Mouse (Mus musculus) adrenal gland, postnatal 36 days (tissue): ENCODE results near the gene Rpl22. TPM values are rescaled to one million over a fixed set of nuclear protein-coding genes. Genes with fewer than 3 reads are reported as not detected.

Experiments
- DNase-seq, 2 experiments: peaks; one replicate each; pipeline ENCODE4 v3.0.0; 2021; ENCODE audit warnings: mixed read lengths in 1 of 2
- total RNA-seq, 2 experiments: library from RNA; stranded (reverse); gene quantifications; 2 replicates each; pipeline ENCODE4 v1.2.3; 2021

Gene Rpl22
- total RNA-seq, 2 experiments from 2014 or later: 496 to 507 TPM

DNA sequence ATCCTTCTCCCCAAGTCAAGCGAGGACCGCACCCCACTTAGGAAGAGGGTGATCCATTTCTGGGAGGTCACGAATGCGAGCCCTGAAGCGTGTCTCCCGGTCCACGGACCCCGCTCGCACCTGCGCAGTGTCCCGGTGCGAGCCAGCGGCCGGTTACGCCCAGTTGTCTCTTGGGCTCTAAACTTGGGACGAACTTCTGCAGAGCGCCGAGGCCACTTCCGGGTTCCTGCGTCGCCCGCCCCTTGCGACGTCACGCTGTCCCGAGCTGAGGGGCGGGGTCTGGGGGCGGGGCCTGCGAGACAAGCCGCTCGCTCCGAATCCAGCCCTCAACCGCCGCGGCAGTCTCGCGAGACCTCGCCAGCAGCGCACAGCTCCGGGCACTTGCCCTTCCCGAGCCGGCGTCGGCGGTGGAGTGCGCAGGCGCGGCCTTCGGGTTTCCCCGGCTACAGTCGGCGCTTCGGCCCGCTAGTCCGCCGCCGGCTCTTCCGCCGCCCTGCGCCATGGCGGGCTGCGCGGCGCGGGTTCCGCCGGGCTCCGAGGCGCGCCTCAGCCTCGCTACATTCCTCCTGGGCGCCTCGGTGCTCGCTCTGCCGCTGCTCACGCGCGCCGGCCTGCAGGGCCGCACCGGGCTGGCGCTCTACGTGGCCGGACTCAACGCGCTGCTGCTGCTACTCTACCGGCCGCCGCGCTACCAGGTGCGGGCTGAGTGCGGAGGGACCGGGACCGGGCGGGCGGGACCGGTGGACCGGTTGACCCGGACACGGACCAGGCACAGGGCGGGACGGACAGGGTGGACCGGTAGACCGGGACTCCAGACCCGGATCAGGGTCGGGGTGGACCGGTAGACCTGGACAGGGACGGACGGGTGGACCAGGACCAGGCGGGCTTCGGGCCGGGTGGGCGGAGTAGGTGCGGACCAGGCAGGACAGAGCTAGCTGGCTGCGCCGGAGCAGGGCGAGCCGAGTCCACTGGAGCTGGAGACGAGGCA, 28.4 kb upstream of the Rpl22 start, which contains the start of gene Icmt:
Icmt (plus strand) TSS at position 354 of the 988 bp plus-strand sequence.
- peak; percentile 100 for DNase-seq

DNA sequence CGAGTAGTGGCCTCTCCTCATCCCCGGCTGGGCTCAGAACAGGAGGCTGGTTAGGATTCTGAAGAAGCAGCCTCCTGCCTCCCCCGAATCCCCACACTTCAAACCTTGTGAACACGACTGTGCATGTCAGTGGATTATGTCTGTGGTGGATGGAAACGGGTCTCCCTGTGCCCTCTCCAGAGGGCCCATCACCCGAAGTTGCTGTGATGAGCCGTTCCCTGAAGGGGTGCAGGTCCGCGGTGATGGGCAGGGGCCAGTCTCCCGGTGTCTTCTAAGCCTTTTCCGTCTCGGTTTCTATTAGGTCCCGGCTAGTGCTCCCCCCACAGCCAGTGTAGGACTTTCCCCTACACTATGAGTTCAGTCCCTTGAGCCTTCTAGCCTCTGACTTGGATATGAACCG, 26.7 kb upstream of the Rpl22 start:
- DNase-seq: no peak

DNA sequence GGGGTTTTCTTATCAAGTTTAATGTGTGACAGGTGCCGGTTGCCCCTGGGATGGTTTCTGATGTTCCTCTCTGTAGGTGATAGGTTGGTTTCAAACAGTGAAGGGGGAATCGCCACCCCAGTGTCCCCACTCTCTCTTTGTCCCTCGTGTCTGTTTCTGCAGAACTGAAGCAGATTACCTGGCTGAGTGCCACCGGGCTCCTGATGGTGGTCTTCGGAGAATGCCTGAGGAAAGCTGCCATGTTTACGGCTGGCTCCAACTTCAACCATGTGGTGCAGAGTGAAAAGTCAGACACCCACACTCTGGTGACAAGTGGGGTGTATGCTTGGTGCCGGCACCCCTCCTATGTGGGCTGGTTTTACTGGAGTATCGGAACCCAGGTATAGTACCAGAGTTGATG, 25.2 kb upstream of the Rpl22 start:
- no peak for DNase-seq

DNA sequence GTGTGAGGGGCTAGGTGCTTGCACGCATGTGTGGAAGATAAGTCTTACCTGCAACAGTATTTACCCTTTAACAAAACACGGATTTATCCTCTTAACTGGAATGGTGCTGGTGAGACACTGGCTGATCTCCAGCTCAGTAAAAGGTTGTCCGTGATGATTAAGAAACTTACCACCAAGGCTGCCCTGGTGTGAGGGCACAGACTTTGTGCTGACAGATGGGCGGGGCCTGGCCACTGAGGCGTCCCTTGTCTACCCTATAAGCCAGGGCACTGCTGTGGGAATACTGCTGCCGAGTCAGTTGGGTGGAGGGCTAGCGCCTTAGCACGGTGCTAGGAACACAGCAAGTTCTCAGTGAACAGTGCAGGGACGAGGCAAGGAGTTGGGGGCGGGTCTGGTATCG, 23.5 kb upstream of the Rpl22 start:
- peak in 1 of 2 experiments; percentile 47 for DNase-seq

DNA sequence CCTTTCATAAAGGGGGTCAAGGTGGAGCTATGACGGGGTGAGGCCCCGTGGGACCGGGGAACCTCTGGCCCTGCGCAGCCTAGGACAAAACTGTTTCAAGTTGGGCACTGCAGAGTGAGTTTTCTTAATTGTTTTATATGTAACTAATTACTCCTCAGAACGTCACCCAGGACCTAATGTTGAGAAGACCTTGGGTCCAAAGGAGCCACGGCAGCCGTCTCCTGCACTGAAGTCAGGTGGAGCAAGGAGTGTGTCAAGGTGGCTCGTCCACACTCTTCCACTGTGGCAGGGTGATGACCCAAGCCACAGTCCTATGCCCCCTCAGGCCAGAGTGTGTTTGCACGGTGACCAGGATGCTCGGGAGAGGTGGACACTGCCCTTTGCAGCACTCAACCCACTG, 22.4 kb upstream of the Rpl22 start:
- no peak for DNase-seq

DNA sequence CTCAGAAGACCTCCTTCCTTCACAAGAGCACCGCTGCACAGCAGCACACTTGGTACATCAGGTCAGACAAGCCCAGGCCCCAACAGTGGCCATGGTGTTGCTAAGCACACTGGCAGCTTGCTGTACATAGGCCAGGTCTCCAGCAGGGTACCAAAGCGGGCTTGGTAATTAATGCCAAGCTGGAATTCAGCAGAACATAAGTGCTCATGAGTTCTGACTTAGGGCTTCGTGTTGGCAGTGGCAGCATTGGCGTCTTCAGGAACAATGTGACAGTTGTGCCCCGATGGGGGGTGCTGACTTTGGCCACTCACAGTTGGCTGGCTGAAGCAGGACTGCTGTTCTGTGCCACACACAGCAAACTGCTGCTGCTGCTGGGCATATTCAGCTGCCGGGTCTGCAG, 20.9 kb upstream of the Rpl22 start:
- no peak for DNase-seq

DNA sequence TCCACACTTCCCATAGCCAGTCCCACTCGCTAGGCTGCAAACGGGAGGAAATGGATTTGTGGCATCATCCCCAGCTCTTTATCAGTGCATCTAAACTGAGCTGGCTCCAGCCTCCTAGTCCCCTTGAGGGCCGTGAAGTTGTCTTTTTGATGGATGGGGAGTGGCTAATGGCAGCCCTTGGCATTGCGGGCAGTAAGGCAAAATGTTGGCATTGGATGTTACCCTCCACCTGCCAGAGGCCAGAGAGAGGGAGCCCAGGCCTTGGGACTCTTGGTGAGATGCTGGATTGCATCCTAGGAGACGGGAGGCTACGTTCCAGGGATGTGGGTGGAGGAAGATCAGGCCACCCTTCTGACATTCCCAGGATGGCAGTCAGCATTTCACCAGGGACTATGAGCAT, 19.6 kb upstream of the Rpl22 start:
- no peak for DNase-seq

DNA sequence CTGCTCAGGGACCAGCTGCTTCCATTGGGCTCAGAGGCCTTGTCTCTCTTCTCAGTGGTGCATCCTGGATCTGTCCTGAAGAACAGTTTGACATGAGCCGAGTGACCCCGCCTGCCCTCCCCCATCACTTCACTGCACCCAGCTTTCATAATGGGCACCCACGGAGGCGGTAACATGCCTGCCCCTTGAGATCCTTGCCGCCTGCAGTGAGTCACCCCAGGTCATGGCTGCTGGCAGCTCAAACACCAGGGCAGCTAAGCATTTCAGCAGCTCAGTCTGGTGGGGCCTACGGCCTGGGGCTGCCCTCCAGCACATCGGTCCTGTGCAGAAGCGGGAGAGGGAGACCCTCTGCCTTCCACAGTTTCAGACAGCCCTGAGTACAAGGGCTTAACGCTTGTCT, 18.0 kb upstream of the Rpl22 start:
- peak; percentile 66 to 69 for DNase-seq

DNA sequence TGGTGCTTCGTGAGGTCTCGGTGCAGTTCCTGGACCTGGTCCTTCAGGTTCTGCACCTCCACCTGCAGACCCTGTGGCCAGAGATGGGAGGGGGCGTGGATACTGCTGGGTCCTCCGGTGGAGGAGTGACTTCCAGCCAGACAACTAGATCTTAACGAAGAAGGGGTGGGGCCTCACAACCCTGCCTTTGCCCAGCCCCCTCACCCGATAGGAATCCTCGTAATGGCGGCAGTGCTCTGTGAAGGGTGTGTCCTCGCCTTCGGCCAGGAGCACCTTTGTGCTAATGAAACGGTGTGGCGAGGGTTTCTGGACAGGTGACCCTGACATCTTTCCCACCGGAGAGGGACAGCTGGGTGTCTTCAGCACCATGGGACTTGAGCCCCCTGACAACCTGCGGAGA, 13.4 kb upstream of the Rpl22 start:
- DNase-seq: no peak

DNA sequence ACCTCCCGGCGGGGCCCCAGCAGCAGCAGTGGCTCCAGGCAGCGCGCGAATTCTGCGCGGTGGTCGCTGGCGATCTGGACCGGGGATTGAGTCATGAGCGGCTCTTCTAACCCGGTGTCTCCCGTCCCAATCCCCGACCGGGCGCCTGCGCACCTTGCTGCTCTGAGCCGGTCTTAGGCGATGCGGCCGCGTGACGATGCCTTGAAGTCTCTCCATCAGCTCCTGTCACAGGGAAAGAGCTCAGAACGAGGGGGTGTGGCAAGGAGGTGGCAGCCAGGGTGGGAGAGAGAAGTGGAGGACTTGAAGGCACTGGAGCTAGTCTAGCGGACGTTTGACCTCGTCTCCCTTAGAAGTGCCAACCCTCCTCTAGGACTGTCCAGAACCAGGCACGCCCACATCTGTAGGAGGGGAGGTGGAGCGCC, 12.3 kb upstream of the Rpl22 start:
- DNase-seq: peak; percentile 32 to 43

DNA sequence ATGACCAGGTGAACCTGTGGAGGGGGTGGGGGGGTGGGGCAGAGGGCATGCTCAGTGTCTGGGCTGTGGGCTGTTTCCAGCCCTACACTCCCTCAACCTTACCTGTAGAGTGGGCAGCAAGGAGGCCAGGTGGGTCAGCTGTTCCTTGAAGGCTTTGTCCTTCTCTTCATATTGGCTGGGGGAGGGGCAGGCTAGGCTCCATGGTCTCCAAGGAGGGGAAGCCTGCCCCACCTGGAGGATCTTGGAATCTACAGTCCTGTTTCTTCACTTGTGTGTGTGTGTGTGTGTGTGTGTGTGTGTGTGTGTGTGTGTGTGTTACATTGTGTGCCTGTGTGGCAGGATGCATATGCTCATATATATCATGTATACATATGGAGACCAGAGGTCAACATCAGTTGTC, 11.6 kb upstream of the Rpl22 start:
- peak in 1 of 2 experiments; percentile 28 for DNase-seq

DNA sequence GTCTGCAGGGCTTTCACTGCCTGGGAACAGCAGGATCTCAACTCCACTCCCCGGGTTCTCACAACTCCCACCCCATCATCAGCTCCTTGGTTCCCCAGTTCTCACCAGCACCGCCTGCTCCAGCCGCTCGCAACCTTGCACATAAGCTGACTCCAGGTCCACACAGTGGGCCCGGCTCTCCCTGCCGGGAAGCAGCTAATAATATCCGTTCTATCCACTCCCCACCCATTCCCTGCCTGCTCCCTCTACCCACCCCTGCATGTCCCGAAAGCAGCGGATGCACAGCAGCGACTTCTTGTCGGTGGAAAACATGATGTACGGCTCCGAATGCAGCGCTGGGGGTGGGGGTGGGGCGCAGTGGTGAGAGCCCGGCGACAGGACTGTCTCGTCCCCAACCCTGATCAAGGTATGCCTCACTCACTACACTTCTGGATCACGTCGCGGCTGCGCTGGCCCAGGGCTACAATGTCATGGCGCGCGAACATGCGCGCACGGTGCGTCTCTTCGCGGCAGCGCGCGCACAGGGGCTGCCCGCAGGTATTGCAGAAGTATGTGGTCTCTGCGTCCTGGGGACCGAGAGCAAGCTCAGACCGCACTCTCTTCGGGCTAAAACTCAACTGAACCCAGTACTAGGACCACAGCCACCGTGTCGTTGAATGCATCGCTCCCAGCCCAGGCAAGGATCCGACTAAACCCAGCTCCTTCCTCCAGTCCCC, 9.9 kb upstream of the Rpl22 start:
- no peak for DNase-seq

DNA sequence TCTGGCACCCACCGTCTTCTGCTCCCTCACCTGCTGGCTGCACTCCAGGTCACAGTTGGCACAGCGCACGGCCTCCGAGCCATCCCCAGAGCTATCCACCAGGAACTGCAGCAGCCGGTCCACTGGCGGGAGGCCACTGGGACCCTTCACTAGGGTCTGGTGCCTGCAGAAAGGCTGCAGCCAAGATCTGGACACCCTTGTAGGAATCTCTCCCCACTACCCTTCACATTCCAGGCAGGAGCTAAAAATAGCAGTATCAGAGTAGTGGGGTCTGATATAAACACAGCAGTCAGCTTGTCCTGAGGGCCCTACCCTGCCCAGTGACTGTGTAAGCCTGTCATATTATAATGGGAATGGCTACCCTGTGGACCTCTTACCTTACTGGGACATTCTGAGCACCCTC, 7.9 kb upstream of the Rpl22 start:
- no peak for DNase-seq

DNA sequence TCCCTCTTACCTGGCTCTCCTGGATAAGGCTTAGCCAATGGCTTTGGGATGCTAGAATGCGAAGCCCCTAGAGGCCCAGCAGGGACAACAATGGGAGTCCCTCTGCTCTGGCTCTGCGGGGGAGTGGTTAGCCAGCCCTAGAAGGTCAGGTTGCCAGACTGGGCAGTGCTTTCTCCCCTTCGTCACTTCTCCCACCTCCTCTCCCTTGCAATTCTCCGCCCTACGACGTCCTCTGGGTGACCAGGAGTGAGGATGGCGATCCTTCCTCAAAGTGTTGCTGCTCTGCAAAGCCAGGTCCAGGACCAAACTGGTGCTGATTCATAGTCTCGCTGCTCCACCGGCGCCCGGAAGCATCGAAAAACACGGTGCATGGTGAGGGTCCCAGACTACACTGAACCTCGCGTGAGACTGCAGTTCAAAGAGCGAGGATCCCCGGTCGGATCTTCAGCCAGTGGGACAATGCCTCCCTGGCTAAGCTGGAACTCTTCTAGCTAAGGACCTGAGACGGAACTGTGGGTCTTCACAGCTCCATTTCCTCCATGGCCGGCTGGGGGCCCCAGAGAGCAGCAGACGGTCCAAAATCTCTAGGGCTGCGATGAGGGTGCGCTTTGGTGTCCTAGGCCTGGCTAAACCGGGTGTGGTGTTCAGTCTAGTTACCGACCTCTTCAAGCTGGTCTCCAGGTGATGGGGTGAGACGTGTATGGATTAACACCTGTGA, 6.9 kb upstream of the Rpl22 start, which contains the start of gene Rnf207:
Rnf207 (minus strand) TSS at position 477 of the 718 bp plus-strand sequence.
- DNase-seq: peak; percentile 75 to 82

DNA sequence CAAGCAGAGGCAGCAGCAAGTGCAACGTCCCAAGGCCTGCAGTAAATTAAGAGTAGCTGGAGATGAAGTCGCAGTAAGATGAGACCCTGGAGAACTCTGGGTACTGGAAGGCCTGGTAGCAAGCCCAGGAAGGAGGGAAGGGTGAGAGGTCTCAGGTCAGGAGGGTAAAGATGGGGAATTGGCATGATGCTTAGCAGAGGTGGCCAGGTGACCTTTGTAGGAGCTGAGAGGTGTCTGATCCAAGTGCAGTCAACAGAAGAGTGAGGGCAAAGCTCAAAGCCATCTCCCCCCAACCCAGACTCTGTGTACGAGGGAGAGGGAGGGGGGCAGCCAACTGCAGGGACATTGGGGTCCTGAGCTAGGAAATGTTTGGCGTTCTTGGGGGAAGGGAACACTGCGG, 4.1 kb upstream of the Rpl22 start:
- DNase-seq: no peak

DNA sequence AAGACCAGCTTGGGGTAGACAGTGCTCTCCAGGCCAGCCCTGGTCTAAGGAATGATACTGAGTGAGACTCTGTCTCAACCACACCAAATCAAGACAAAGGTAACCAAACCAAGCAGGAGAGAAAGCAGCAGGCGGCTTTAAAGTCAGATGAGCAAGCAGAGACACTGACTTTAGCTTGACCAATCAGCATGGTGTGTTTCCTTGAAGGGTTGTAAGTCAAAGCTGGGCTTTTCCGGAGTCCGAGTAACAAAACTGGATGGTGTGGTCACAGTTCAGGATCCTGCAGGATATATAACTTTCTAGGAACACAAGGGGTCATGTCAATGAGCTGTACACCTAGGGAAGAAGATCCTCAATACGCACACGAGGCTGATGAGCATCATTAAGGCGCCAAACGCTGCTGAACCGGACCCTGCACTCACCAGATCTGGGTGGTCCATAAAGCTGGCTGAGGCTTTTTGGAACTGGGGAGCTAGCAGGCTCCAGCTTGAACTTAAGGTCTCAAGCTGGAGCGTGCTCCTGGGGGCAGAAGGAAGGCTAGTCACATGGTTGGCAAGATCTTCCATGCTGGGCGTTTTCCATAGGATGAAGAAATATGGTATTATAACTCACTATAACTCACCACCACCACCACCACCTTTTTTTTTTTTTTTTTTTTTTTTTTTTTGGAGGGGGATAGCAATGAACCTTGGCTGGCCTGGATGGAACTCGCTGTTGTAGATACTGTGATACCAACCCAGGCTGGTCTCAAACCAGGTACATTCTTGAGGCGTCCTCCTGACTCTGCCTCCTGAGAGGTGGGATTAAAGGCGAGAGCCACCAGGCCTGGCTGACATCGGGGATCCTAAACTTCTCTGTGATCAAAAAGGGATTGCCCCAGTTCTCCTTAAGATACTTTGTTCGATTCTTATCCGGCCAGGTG, 640 bp upstream of the Rpl22 start:
- no peak for DNase-seq

DNA sequence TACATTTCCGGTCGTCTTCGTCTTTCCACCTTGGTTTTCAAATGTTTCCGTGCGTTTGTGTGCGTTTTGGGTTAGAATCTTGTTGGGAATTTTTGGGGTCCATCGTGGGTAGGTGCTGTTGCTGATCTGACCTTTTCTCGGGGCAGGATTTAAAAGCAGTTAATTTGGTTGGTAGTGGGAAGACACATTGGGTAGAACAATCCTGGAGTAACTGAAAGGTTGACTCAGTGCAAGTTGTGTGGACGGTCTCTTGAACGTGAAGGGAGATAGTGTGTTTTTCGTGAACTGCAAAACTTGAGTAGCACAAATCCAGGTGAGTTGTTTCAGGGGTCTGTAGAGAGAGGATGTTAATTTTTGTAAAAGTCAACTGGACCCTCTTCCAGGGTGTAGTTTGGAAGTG, 1.0 kb downstream of the Rpl22 start:
- DNase-seq: no peak

DNA sequence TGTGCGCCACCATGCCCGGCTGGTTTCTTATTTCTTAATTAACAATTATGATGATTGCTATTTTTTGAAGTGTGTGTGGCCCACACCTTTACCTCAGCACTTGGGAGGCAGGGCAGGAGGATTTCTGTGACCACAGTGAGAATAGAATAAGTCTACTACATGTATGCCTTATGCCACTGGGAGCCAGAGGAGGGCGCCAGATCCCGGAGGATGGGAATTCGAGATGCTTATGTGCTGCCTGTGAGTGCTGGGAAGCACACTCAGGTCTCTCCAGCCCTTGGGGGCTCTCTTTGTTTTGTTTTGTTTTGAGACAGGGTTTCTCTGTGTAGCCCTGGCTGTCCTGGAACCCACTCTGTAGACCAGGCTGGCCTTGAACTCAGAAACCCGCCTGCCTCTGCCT, 3.1 kb downstream of the Rpl22 start:
- peak; percentile 62 to 69 for DNase-seq

DNA sequence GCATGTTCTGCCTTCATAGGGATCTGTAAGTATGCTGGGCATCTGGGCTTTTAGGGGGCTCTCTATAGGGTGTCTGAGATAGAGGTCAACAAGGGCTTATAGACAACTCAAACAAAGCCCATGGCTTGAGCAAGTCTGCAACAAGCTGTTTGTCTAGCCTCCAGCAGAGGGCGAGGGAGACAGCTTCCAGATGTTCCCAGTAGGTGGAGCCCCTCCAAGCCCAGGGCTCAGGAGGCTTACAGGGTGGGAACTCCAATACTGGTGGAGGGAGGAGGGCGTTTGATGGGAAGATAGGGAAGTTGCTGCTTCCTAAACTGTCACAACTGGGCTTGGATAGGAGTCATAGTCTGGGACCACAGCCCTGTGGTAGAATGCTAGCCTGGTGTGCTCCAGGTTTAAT, 7.4 kb downstream of the Rpl22 start:
- DNase-seq: peak; percentile 71 to 76

DNA sequence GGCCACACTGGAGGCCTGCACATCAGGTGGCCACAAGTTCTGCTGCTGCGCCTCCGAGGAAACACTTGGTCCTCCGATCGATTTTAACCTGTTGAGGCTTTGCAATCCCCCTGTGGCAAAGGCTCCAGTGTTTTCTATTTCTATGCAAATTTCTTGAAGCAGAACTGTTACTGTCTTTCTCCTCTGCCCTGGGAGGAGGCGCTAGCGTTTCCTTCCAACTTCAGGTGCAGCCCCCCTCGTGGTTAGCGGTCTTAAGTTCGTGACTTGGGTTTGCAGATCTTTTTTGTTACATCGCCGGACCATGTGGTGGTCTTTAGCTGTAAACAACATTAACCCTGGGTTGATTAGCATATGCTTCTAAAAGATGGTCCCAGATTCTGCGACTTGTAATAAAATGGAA, 8.0 kb downstream of the Rpl22 start:
- no peak for DNase-seq

DNA sequence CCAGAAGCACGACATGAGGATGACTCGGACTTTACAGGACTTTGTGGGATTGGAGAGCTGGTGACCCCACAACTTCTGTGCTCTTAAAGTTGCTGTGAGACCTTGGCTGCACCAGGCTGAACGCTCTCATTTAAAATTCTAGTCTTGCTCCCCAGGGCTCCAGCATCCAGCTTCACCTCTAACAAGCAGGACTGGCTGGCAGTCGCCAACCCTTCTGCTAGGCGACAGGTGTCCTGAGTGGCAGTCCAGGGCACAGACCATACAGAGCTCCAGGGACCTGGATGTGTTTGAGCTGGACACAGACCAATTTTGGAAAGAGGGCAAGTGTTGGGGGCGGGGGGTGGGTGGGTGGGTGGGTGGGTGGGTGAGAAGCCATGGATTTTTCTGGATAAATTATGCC, 12.2 kb downstream of the Rpl22 start:
- DNase-seq: no peak
